Mouse (Mus musculus): ENCODE data around the gene Mrpl52.

Mrpl52 gene

GRCm38 (mm10) chr14:54426689-54427398 is at the start of gene Mrpl52:
Mrpl52 (plus strand) TSS chr14:54426909.
- peak; percentile 88 for DNase-seq (ENCODE audit: low spot score)

- DNase-seq (ENCODE audit: low spot score): no peak
Observed at GRCm38 (mm10) chr14:54377166-54377565, 49.5 kb upstream of the Mrpl52 start.

DNA sequence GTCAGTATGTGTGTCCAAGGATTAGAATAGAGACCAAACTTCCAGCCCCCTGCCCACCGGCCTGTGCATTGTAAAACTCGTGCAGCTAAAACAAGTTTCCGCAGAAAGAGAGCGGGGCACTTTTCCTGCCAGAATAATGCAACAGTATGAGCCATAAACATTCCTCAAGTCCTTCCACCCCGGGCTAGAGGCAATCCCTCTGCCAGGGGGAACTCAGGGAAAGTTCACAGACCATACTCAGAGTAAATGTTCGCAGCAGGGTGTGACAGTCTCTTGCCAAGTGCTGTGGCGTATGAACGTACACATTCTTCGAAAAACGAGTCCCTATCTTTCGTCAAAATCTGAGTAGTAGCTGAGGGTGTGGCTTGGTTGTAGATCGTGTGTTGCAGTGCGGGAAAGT is 47.1 kb upstream of the Mrpl52 start:
- no peak for DNase-seq (ENCODE audit: low spot score)

DNA sequence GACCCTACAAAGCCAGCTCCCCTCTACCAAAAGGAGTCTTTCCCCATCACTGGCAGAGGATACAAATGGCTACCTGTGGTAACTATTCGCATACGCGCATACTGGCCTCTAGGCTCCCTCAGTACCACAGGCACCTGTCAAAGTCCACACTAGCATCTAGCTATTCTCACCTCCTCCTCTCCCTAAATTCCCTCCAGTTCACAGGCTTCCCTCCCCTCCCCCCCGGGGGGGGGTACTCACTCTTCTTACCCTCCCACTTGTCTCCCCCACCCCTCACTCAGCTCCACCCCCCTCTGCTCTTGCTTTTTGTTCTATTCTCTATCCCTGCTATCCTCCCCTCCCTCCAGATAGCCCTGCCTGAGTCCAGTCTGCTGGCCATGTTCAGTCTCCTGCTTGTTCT is 46.1 kb upstream of the Mrpl52 start:
- no peak for DNase-seq (ENCODE audit: low spot score)

DNA sequence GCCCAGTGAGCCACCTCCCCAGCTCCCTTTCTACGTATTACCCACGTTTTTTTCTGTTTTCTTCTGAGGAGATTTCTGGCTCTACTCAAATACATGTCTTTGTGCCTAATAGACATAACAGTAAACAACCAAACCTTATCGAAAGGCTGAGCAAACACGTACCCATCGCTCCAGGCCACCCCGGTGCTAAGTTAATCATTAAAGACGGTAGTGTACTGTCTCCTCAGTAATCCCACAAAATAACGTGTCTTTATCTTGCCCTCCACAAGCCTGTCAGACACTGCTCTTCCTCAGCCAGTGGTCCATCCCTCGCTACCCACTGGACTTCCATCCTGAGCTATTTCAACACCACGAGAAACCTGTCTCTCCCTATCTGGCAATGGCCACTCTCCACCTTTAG is 44.9 kb upstream of the Mrpl52 start:
- DNase-seq (ENCODE audit: low spot score): no peak

DNA sequence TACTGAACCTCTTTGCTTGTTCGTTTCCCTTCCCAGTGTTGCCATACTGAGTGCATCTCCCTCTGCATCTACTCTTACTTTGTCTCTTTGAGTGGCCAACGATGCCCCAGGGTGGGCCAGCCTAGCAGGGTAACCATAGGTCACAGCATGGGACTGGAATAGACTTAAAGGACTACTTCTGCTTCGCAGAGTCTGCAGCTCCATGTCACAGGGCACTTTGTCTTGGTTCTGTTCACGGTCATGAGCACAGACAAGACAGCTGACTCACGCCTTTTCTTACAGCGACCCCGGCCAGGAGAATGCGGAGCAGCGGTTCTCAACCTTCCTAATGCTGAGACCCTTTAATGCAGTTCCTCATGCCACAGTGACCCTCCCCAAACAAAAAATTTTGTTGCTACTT is 44.1 kb upstream of the Mrpl52 start:
- no peak for DNase-seq (ENCODE audit: low spot score)

GRCm38 (mm10) chr14:54383355-54383771 is 43.3 kb upstream of the Mrpl52 start:
- no peak for DNase-seq (ENCODE audit: low spot score)

- DNase-seq (ENCODE audit: low spot score): no peak
Observed at GRCm38 (mm10) chr14:54384396-54384795, 42.3 kb upstream of the Mrpl52 start.

DNA sequence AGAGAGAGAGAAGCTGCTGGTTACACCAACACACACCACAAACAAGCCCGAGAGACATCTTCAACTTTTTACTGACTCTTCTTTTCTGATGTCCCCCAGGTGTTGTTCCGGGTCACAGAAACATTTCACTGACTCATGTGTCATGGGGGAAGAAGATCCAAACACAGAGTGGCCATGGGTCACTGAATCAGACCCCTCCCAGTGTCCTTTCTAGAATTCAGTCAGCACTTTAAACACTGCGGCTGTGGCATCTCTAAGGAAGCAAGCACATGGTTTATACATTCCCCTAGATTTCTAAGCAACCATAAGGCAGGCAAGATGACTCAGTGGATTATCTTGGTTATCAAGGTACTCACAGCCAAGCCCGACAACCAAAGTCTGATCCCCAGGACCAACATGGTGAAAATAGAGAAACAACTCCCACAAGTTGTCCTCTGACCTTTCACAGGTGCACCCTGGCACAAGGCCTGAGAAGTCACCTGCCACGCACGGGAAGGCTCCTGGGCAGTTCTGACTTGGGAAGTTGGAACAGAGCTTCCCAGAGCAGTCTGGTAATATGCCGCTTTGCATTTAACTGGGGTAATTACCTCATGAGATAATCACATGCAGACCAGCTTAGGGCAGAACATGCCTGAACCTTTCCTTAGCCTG is 40.6 kb upstream of the Mrpl52 start:
- no peak for DNase-seq (ENCODE audit: low spot score)

- DNase-seq (ENCODE audit: low spot score): no peak
Observed at GRCm38 (mm10) chr14:54387546-54387945, 39.2 kb upstream of the Mrpl52 start.

DNA sequence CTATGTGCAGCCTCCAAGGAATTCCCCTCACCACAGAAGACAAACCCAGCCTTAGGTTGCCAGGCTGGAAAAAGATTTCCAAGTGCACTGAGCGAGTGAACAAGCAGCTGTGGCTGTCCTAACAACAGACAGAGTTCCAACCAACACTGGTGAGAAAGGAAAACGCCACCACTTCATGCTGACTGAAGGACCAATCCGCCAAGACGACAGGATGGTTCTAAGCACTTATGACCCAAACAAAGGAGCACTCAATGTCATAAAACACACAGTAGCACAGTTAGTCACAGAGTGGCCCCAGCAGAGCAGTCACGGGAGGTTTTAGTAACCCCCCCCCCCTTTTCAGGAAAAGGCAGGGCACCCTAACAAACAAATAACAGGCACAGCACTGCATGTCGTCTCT is 35.9 kb upstream of the Mrpl52 start:
- no peak for DNase-seq (ENCODE audit: low spot score)

GRCm38 (mm10) chr14:54393794-54394193 is 32.9 kb upstream of the Mrpl52 start:
- no peak for DNase-seq (ENCODE audit: low spot score)

GRCm38 (mm10) chr14:54394309-54394708 is 32.4 kb upstream of the Mrpl52 start:
- DNase-seq (ENCODE audit: low spot score): no peak

- no peak for DNase-seq (ENCODE audit: low spot score)
Observed at GRCm38 (mm10) chr14:54396685-54397084, 30.0 kb upstream of the Mrpl52 start.

DNA sequence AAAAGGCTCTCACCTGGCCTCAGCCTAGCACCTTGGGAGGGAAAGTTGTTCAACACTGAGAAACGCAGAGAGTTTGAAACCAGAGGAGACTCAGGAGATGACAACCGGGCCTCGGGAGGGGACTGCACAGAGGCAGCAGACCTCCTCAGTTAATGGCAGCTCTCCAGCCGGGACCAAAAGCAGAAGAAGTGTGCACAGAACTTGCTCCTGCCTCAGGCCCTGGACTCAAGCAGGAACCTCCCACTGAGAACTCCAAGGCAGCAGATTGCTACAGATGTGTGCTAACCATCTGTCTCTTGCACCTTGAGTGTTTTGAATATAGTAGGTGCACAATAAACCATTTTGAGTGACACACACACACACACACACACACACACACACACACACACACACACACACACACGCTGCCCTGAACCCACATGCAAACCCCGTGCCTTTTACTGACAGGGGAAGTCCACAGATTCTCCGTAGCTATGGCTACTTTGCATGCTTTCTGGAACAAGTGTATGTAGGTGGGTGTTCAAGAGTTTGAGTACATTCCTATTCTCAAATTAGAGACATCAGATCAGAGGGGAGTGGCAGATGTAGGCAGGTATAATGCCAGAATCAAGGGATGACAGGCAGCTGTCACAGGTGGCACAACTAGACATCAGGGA is 28.7 kb upstream of the Mrpl52 start:
- no peak for DNase-seq (ENCODE audit: low spot score)

- DNase-seq (ENCODE audit: low spot score): no peak
Observed at GRCm38 (mm10) chr14:54398528-54398916, 28.2 kb upstream of the Mrpl52 start.

DNA sequence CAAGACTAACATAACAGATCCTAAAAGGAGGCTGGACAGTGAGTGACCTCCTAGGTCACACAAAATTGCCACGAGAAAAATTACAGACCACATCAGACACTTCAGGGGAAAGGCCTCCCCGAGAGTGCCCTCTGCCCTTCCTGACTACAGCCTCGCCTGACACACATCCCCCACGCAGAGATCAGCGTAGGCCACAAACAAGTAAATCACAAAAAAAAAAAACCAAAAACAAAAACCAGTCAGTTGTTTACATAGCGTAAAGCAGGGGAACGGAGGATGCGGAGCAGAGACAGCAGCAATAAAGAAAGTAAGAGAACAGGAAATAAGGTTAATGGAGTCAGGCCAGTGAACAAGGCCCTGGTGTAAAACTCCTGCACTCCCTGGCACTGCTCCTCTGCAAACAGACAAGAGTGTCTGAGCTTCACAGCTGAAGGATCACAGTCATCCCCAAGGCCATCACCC is 27.8 kb upstream of the Mrpl52 start:
- no peak for DNase-seq (ENCODE audit: low spot score)

DNA sequence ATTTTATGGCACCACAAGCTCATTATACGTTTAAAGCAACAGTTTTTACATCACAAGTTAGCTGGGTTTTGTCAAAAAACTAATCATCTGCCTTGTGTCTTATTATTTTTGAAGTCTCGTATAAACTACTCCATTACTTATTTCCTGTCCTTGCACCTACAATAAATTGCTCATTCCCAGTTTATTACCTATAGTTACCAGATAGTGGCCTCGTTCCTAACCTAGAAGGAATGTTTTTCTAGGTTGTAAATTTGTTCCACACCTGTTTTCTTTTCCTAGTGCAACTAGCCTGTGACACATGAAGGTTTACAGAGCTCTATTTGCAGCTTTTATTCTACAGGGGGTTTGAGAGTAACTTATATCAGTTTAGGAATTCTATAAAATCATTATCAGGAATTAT is 25.0 kb upstream of the Mrpl52 start:
- no peak for DNase-seq (ENCODE audit: low spot score)

DNA sequence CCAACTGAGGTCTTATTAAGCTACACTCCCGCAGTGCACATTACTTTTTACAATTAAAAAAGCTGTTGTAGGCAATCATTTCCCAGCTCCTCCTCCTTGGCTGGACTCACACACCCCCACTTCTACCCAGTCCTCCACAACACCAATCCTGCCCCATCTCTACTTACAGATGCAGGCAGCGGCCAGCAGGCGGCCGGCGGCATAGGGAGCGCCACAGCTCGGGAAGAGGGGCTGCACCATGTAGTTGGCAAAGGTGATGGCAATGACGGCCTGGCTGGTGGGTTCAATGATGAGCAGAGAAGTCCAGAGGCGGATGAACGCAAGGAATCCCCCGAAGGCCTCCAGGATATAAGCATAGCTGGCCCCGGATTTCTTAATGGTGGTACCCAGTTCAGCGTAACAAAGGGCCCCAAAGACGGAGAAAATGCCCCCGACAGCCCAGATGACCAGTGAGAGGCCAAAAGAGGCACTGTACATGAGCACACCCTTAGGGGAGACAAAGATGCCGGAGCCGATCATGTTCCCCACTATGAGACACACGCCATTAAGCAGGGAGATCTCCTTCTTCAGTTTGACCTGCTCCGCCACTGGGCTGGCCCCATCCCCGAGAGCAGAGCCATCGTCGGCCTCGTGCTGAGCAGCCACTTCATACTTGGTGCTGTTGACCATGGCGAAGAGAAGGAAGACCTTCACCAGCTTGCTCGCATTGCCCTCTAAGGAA is 18.2 kb upstream of the Mrpl52 start:
- no peak for DNase-seq (ENCODE audit: low spot score)

DNA sequence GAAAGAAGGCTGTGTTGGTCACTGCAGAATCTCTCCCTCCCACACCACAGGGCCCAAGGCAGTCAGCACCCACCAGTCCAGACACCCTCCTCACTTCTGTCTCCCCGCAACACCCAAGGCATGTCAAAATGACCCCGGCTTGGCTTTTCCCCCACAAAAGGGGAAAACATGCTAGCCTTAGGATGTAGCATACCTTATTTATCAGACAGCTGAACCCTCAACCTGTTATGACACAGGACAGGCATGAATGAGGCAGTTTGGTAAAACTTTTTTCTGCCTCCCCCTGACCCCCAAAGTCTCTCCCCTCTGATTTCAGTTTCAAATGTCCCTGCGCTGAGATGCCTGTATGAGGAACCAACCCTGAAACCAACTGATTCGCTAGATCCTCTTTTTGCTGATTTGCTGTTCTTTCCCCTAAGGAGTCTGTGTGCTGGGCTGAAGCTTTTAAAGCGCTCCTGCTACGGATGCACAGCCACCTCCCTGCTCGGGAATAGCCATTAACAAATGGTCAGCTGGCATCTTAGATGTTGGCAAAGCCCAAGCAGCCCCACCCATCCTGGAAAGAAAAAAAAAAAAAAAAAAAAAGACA is 17.6 kb upstream of the Mrpl52 start:
- DNase-seq (ENCODE audit: low spot score): no peak

DNA sequence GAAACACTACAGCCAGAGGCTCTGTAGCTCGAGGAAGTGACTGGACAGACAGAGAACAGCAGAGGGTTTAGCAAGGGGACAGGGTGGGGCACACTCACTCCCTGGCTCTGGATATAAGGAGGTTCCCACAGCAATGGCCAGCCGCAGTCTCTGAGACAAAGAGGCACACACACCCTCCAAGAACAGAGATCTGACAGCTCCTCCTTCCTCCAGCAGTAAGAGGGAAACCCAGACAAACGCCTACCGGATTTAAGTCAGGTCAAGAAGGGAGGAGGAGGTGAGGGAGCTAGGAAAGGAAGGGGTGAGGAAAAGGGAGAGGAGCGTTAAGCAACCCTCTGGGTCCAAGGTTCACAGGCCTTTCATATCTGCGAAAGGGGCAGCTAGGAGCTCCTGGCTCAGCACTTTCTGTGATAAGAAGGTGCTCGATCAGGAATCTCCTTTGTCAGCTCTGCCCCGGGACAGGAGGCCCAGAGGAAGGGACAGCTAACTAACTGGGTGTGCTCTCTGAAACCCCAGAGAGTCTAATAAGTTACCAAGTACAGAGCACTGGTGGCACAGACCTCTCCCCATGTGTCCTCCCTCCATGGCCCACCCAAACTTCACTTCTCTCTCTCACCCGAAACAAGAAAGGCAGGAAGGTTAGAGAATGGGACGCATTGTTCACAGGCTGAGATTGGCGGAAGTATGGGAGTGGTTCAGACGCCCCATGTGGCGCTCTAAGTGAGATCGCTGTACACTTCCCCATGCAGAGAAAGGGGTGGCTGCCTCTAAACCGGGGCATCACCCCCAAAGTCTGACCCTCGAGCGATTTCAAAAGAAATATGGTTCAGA is 16.5 kb upstream of the Mrpl52 start:
- no peak for DNase-seq (ENCODE audit: low spot score)
